Mouse (Mus musculus) kidney, adult 2 months (tissue): ENCODE data around the gene Fosb. TPM values are rescaled to one million over a fixed set of nuclear protein-coding genes. Genes with fewer than 3 reads are reported as not detected.

Source experiments
- DNase-seq: peaks from one replicate; pipeline ENCODE4 v3.0.0; 2021
- H3K27ac ChIP-seq: fragments of 200-500 bp; 2 replicates; pipeline ENCODE4 v1.5.1; 2012; ENCODE audit warnings: low read depth, low read length, control low read depth, inconsistent platforms; ENCODE audit not compliant: insufficient read depth
- H3K27me3 ChIP-seq: fragments of 200-500 bp; replicated peaks from 2 replicates; pipeline ENCODE4 v1.6.1; 2012; ENCODE audit warnings: mild to moderate bottlenecking, moderate library complexity, low read length, inconsistent platforms; ENCODE audit not compliant: control insufficient read depth, insufficient read depth
- H3K36me3 ChIP-seq: fragments of 200-500 bp; 2 replicates; pipeline ENCODE4 v1.6.1; 2012; ENCODE audit warnings: mild to moderate bottlenecking, moderate library complexity, low read length, inconsistent platforms; ENCODE audit not compliant: control insufficient read depth, insufficient read depth
- H3K4me1 ChIP-seq: fragments of 200-500 bp; 2 replicates; pipeline ENCODE4 v1.6.1; 2011; ENCODE audit warnings: low read length; ENCODE audit not compliant: control insufficient read depth, insufficient read depth
- H3K4me3 ChIP-seq: fragments of 200-500 bp; 2 replicates; pipeline ENCODE4 v1.5.1; 2011; ENCODE audit warnings: mild to moderate bottlenecking, low read depth, low read length, control low read depth; ENCODE audit not compliant: insufficient read depth
- CTCF ChIP-seq: fragments of 200-500 bp; conservative IDR thresholded peaks from 2 replicates; pipeline ENCODE4 v1.5.1; 2011; ENCODE audit warnings: low read depth, mild to moderate bottlenecking, control low read depth, low read length, moderate library complexity, mixed read lengths; ENCODE audit not compliant: insufficient read depth, insufficient read length
- POLR2A ChIP-seq: fragments of 200-500 bp; IDR thresholded peaks from one replicate; pipeline ENCODE4 v1.6.1; 2011; ENCODE audit warnings: low read depth, low read length, control low read depth
- WGBS: fragments of 180-500 bp; shearing (Covaris S2); methylation state at CpG from one replicate; pipeline ENCODE4 v1.1.7; 2018; 5-methylcytosine and 5-hydroxymethylcytosine counted together
- polyA plus RNA-seq: library from polyadenylated mRNA; depleted of rRNA; stranded (reverse); fragments of >200 nt; gene quantifications from 2 replicates; pipeline ENCODE4 v1.2.3, GENCODE M21; 2012

The Fosb gene
- polyA plus RNA-seq, 1 experiment = 0.17 TPM

- H3K36me3 ChIP-seq = no peaks in the 10 kb centered on the region
- peaks cover 4% of the 10 kb centered on the region; the same call in 1 of the 2 replicates for H3K4me1 ChIP-seq
- no peak overlapping the region for H3K27ac ChIP-seq
- no peaks in the 10 kb centered on the region for H3K27me3 ChIP-seq
- 58% methylated on average over 5 of the region's 5 CpGs for WGBS
- no peak overlapping the region for H3K4me3 ChIP-seq
- no peak for DNase-seq
- TF ChIP-seq CTCF = no peak
- TF ChIP-seq POLR2A = no peak
These were observed 4.2 kb upstream of the Fosb start for GRCm38 (mm10) chr7:19314033-19314432.

- Histone ChIP-seq H3K27ac (no peak overlapping the region), H3K36me3 (no peaks in the 10 kb centered on the region), H3K4me1 (peaks cover 4% of the 10 kb centered on the region; the same call in 1 of the 2 replicates), H3K4me3 (no peak overlapping the region), H3K27me3 (no peaks in the 10 kb centered on the region)
- TF ChIP-seq POLR2A = no peak
- TF ChIP-seq CTCF = no peak
- 21% methylated on average over 4 of the region's 4 CpGs for WGBS
- peak; percentile 74 for DNase-seq
These were observed 2.1 kb upstream of the Fosb start for GRCm38 (mm10) chr7:19311991-19312390.

GRCm38 (mm10) chr7:19309278-19309883, 470 bp downstream of the Fosb start:
- H3K4me3 ChIP-seq = peak overlapping the region; percentile 56
- peaks cover 4% of the 10 kb centered on the region; the same call in 1 of the 2 replicates for H3K4me1 ChIP-seq
- WGBS = under 1% methylated on average over 48 of the region's 48 CpGs
- DNase-seq = no peak
- no peaks in the 10 kb centered on the region for H3K27me3 ChIP-seq
- H3K27ac ChIP-seq = no peak overlapping the region
- no peak for TF ChIP-seq POLR2A
- no peak for TF ChIP-seq CTCF
- no peaks in the 10 kb centered on the region for H3K36me3 ChIP-seq

GRCm38 (mm10) chr7:19308454-19309277, 1.2 kb downstream of the Fosb start:
- H3K27me3 ChIP-seq = no peaks in the 10 kb centered on the region
- peaks cover 4% of the 10 kb centered on the region; the same call in 1 of the 2 replicates for H3K4me1 ChIP-seq
- no peaks in the 10 kb centered on the region for H3K36me3 ChIP-seq
- TF ChIP-seq CTCF = no peak
- no peak for TF ChIP-seq POLR2A
- WGBS = under 1% methylated on average over 58 of the region's 58 CpGs
- DNase-seq = peak; percentile 97
- peak overlapping the region; percentile 66 for H3K4me3 ChIP-seq
- H3K27ac ChIP-seq = peak overlapping the region; percentile 77

- peak; percentile 83 for DNase-seq
- H3K36me3 ChIP-seq = no peaks in the 10 kb centered on the region
- peaks cover 4% of the 10 kb centered on the region; the same call in 1 of the 2 replicates for H3K4me1 ChIP-seq
- 4% methylated on average over 18 of the region's 18 CpGs for WGBS
- H3K4me3 ChIP-seq = peak overlapping the region; percentile 66
- H3K27me3 ChIP-seq = no peaks in the 10 kb centered on the region
- H3K27ac ChIP-seq = peak overlapping the region; percentile 77
- no peak for TF ChIP-seq POLR2A
- TF ChIP-seq CTCF = no peak
These were observed 2.0 kb downstream of the Fosb start for GRCm38 (mm10) chr7:19307739-19308453.

- DNase-seq = no peak
- H3K4me1 ChIP-seq = peaks cover 4% of the 10 kb centered on the region; the same call in 1 of the 2 replicates
- H3K27ac ChIP-seq = no peak overlapping the region
- no peak for TF ChIP-seq POLR2A
- TF ChIP-seq CTCF = no peak
- H3K4me3 ChIP-seq = no peak overlapping the region
- H3K36me3 ChIP-seq = no peaks in the 10 kb centered on the region
- 74% methylated on average over 25 of the region's 25 CpGs for WGBS
- H3K27me3 ChIP-seq = no peaks in the 10 kb centered on the region
These were observed 2.8 kb downstream of the Fosb start for GRCm38 (mm10) chr7:19306819-19307738.
